Mouse (Mus musculus): ENCODE measurements at regions not wholly inside any gene's neighbourhood (a gene's known extent, or its start where the extent isn't known, plus 50 kb on each side); places are given as distances from the start of the nearest gene placed in this dataset.

- H3K27ac ChIP-seq (replicated peaks) = no peak overlapping the region
- H3K4me3 ChIP-seq = no peak overlapping the region
- H3K4me1 ChIP-seq (replicated peaks) = no peaks in the 10 kb centered on the region
- no peaks in the 10 kb centered on the region for H3K36me3 ChIP-seq
- H3K9me3 ChIP-seq = no peaks in the 10 kb centered on the region
- no peak overlapping the region for H3K9ac ChIP-seq
- no peak for ATAC-seq (ENCODE audit: low read depth)
- no peak overlapping the region for H3K4me2 ChIP-seq
- no peaks in the 10 kb centered on the region for H3K27me3 ChIP-seq
- 92% methylated on average over 5 of the region's 5 CpGs for WGBS
Observed at GRCm38 (mm10) chr9:84577781-84578180, 652.8 kb downstream of the Bckdhb start.

- WGBS = 84% methylated on average over 4 of the region's 4 CpGs
Observed at GRCm38 (mm10) chr9:84587791-84588190, 662.8 kb downstream of the Bckdhb start.

GRCm38 (mm10) chr9:84594724-84595123 is 669.8 kb downstream of the Bckdhb start:
- Histone ChIP-seq H3K4me1 (replicated peaks) (no peaks in the 10 kb centered on the region), H3K36me3 (no peaks in the 10 kb centered on the region), H3K9ac (no peak overlapping the region), H3K9me3 (no peaks in the 10 kb centered on the region), H3K4me2 (no peak overlapping the region), H3K27ac (replicated peaks) (no peak overlapping the region), H3K4me3 (no peak overlapping the region), H3K27me3 (no peaks in the 10 kb centered on the region)
- WGBS = 85% methylated on average over 2 of the region's 2 CpGs
- ATAC-seq (ENCODE audit: low read depth) = no peak

More at GRCm38 (mm10) chr9:84587791-84588190, 662.8 kb downstream of the Bckdhb start:
- H3K27me3 ChIP-seq = no peaks in the 10 kb centered on the region
- no peak overlapping the region for H3K27ac ChIP-seq (replicated peaks)
- ATAC-seq (ENCODE audit: low read depth) = no peak
- H3K4me2 ChIP-seq = no peak overlapping the region
- no peaks in the 10 kb centered on the region for H3K4me1 ChIP-seq (replicated peaks)
- H3K9me3 ChIP-seq = no peaks in the 10 kb centered on the region
- no peaks in the 10 kb centered on the region for H3K36me3 ChIP-seq
- H3K9ac ChIP-seq = no peak overlapping the region
- H3K4me3 ChIP-seq = no peak overlapping the region

Measured in neural tube, embryonic 13.5 days (tissue).